Mouse (Mus musculus) stomach, postnatal 0 days (tissue): ENCODE measurements around the gene Col9a1.

Source experiments
- CTCF ChIP-seq: IDR thresholded peaks from 2 replicates; pipeline ENCODE4 v1.5.1; 2016; ENCODE audit warnings: antibody characterized with exemption, low read depth, mild to moderate bottlenecking, moderate library complexity
- EP300 ChIP-seq: optimal IDR thresholded peaks from 2 replicates; pipeline ENCODE3; 2016; ENCODE audit warnings: antibody characterized with exemption

DNA sequence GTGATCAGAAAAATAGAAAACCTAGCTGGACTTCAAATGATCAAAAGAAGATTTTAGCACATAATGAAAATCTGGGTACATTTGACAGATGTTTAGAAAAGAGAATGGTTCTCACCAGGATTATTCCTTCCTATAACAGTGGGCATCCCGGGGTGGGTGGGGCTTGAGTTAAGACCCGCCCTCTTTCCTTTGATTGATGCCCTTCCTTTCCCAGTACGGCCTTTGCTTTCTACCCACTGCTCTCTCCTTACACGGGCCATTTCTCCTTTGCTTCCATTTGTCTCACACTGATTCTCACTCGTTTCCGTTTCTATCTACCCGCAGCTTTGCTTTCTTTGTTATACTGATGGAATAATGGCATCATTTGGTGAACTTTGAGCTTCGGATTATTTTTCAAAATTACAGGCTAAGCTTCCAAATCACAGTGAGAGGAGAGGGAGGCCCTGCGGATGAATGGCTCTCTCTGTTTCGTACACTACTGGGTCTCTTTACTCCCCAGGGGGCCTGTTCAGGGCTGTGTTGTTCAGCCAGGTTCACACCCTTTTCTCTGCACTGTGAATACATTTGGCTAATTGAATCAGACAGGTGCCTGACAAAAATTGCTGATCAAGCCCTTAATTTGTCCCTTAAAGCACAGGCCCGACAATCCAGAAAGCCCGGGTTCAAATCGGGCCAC is 68.4 kb downstream of the Col9a1 start:
- TF ChIP-seq EP300 (no peak), CTCF (no peak)
